Mouse (Mus musculus) liver, embryonic 14.5 days (tissue): ENCODE data around the gene Sstr3. TPM values are rescaled to one million over a fixed set of nuclear protein-coding genes. Genes with fewer than 3 reads are reported as not detected.

ENCODE experiments used
- ATAC-seq: fragments of 200-750 bp; cut with Nextera tagmentation; 2 replicates; pipeline ENCODE4 v1.8.0; 2017; ENCODE audit warnings: moderate number of reproducible peaks, mild to moderate bottlenecking, moderate library complexity; ENCODE audit not compliant: insufficient read depth
- DNase-seq, 3 experiments: peaks; one replicate each; pipeline ENCODE4 v3.0.0-alpha.2; 2012 to 2013; ENCODE audit warnings: low read depth in 3 of 3, low spot score in 3 of 3
- H3K27ac ChIP-seq: fragments of 300-500 bp; sonication (generic); 2 replicates; pipeline ENCODE4 v1.5.1; 2014; ENCODE audit warnings: moderate library complexity, mild to moderate bottlenecking, control low read depth, inconsistent platforms
- H3K27me3 ChIP-seq: fragments of 300-500 bp; sonication (generic); 2 replicates; pipeline ENCODE4 v1.6.1; 2014; ENCODE audit warnings: mild to moderate bottlenecking, low read length, moderate library complexity; ENCODE audit not compliant: control insufficient read depth, insufficient read depth
- H3K36me3 ChIP-seq: fragments of 300-500 bp; sonication (generic); replicated peaks from 2 replicates; pipeline ENCODE4 v1.6.1; 2014; ENCODE audit warnings: low read depth; ENCODE audit not compliant: control insufficient read depth, insufficient read depth
- H3K4me1 ChIP-seq, 2 experiments: fragments of 200-500 bp in 1 of 2; fragments of 300-500 bp in 1 of 2; sonication (generic) in 1 of 2; replicated peaks; 2 replicates each; pipeline ENCODE4 v1.6.1; 2012 to 2014; ENCODE audit warnings: antibody characterized with exemption in 1 of 2, inconsistent platforms in 1 of 2, low read length in 1 of 2; ENCODE audit not compliant: control insufficient read depth in 2 of 2, insufficient read depth in 2 of 2
- H3K4me2 ChIP-seq: fragments of 300-500 bp; sonication (generic); 2 replicates; pipeline ENCODE4 v1.6.1; 2014; ENCODE audit warnings: low read depth, mild to moderate bottlenecking, control low read depth, moderate library complexity
- H3K4me3 ChIP-seq, 2 experiments: fragments of 200-500 bp in 1 of 2; fragments of 300-500 bp in 1 of 2; sonication (generic) in 1 of 2; 2 replicates each; pipeline ENCODE4 v1.5.1; 2012 to 2014; ENCODE audit warnings: low read depth in 2 of 2, low read length in 2 of 2, mild to moderate bottlenecking in 2 of 2, control low read depth in 1 of 2, inconsistent platforms in 1 of 2, moderate library complexity in 1 of 2; ENCODE audit not compliant: insufficient read depth in 1 of 2
- H3K9ac ChIP-seq: fragments of 300-500 bp; sonication (generic); replicated peaks from 2 replicates; pipeline ENCODE4 v1.6.1; 2014; ENCODE audit warnings: mild to moderate bottlenecking, control low read depth, moderate library complexity
- H3K9me3 ChIP-seq: fragments of 300-500 bp; sonication (generic); 2 replicates; pipeline ENCODE4 v1.6.1; 2016; ENCODE audit warnings: low read length, mixed read lengths; ENCODE audit not compliant: control insufficient read depth
- CTCF ChIP-seq: IDR thresholded peaks from 2 replicates; pipeline ENCODE4 v1.5.1; 2016; ENCODE audit warnings: antibody characterized with exemption, low read depth, control low read depth
- EP300 ChIP-seq: IDR thresholded peaks from 2 replicates; pipeline ENCODE4 v1.6.1; 2016; ENCODE audit warnings: antibody characterized with exemption, low read depth
- WGBS: fragments of 180-500 bp; shearing (Covaris S2); extraction: QIAGEN DNeasy Blood & Tissue Kit; methylation state at CpG from one replicate; pipeline ENCODE4 v1.1.7; 2014; ENCODE audit not compliant: insufficient replicate concordance; 5-methylcytosine and 5-hydroxymethylcytosine counted together
- polyA plus RNA-seq, 2 experiments: library from polyadenylated mRNA; depleted of rRNA in 1 of 2; stranded (reverse) in 1 of 2; unstranded in 1 of 2; fragments of >200 nt; fragmentation: Nextera tagmentation in 1 of 2; extraction: Ambion mirVana in 1 of 2; gene quantifications; 2 replicates each; pipeline versions ENCODE4 v1.2.1 to v1.2.3; 2012 to 2014

Sstr3 gene
- polyA plus RNA-seq, 2 experiments: 0.01 to 0.03 TPM

- no peak for ATAC-seq
- TF ChIP-seq EP300 (no peak), CTCF (no peak)
These were observed 39.7 kb downstream of the Sstr3 start for GRCm38 (mm10) chr15:78504816-78505215.

GRCm38 (mm10) chr15:78504013-78504412, 40.5 kb downstream of the Sstr3 start:
- no peaks in the 10 kb centered on the region for H3K27me3 ChIP-seq
- WGBS: 41% methylated on average over 1 of the region's 1 CpGs

More at GRCm38 (mm10) chr15:78504816-78505215, 39.7 kb downstream of the Sstr3 start:
- H3K9me3 ChIP-seq: no peaks in the 10 kb centered on the region
- DNase-seq: no peak
- H3K9ac ChIP-seq: no peak overlapping the region
- H3K36me3 ChIP-seq: no peaks in the 10 kb centered on the region
- 61% methylated on average over 5 of the region's 5 CpGs for WGBS
- H3K4me2 ChIP-seq: no peak overlapping the region
- H3K4me1 ChIP-seq: no peaks in the 10 kb centered on the region; a peak in 1 of 4 replicates
- no peak overlapping the region for H3K4me3 ChIP-seq
- no peak overlapping the region for H3K27ac ChIP-seq
- no peaks in the 10 kb centered on the region for H3K27me3 ChIP-seq

GRCm38 (mm10) chr15:78502437-78503132, 41.9 kb downstream of the Sstr3 start:
- Histone ChIP-seq H3K9me3 (no peaks in the 10 kb centered on the region), H3K27ac (no peak overlapping the region), H3K4me2 (no peak overlapping the region), H3K4me1 (no peaks in the 10 kb centered on the region), H3K36me3 (no peaks in the 10 kb centered on the region), H3K27me3 (no peaks in the 10 kb centered on the region), H3K4me3 (no peak overlapping the region), H3K9ac (no peak overlapping the region)
- no peak for ATAC-seq
- 65% methylated on average over 18 of the region's 18 CpGs for WGBS
- DNase-seq: no peak
- TF ChIP-seq EP300: no peak
- no peak for TF ChIP-seq CTCF

More at GRCm38 (mm10) chr15:78504013-78504412, 40.5 kb downstream of the Sstr3 start:
- Histone ChIP-seq H3K4me2 (no peak overlapping the region), H3K9ac (no peak overlapping the region), H3K4me1 (no peaks in the 10 kb centered on the region), H3K4me3 (no peak overlapping the region), H3K36me3 (no peaks in the 10 kb centered on the region), H3K9me3 (no peaks in the 10 kb centered on the region), H3K27ac (no peak overlapping the region)
- ATAC-seq (no peak), DNase-seq (no peak)
- TF ChIP-seq CTCF (no peak), EP300 (no peak)

- TF ChIP-seq CTCF (no peak), EP300 (no peak)
- WGBS: 70% methylated on average over 11 of the region's 11 CpGs
These were observed 49.5 kb downstream of the Sstr3 start, which contains the start of gene Il2rb for GRCm38 (mm10) chr15:78494968-78495406. Il2rb (minus strand) TSS chr15:78495271.

GRCm38 (mm10) chr15:78493401-78494010, 51.0 kb downstream of the Sstr3 start:
- Histone ChIP-seq H3K9ac (no peak overlapping the region), H3K4me3 (no peak overlapping the region), H3K27ac (no peak overlapping the region), H3K9me3 (no peaks in the 10 kb centered on the region), H3K27me3 (no peaks in the 10 kb centered on the region), H3K4me1 (peaks cover 0 to 4% of the 10 kb centered on the region in 2 experiments; a peak in 1 of 4 replicates), H3K36me3 (no peaks in the 10 kb centered on the region), H3K4me2 (no peak overlapping the region)
- no peak for TF ChIP-seq CTCF
- TF ChIP-seq EP300: no peak
- 60% methylated on average over 10 of the region's 10 CpGs for WGBS
- no peak for ATAC-seq
- no peak for DNase-seq

More at GRCm38 (mm10) chr15:78494968-78495406, 49.5 kb downstream of the Sstr3 start, which contains the start of gene Il2rb:
- Histone ChIP-seq H3K27ac (no peak within 1 kb of the TSS), H3K9me3 (no peaks in the 10 kb centered on the region), H3K9ac (no peak within 1 kb of the TSS), H3K4me1 (peaks cover 0 to 4% of the 10 kb centered on the region in 2 experiments; a peak in 1 of 4 replicates), H3K36me3 (no peaks in the 10 kb centered on the region), H3K4me2 (no peak within 1 kb of the TSS), H3K27me3 (no peaks in the 10 kb centered on the region), H3K4me3 (no peak within 1 kb of the TSS)
- ATAC-seq: no peak
- no peak for DNase-seq
